Mouse (Mus musculus): ENCODE results near the gene Nrd1.

DNA sequence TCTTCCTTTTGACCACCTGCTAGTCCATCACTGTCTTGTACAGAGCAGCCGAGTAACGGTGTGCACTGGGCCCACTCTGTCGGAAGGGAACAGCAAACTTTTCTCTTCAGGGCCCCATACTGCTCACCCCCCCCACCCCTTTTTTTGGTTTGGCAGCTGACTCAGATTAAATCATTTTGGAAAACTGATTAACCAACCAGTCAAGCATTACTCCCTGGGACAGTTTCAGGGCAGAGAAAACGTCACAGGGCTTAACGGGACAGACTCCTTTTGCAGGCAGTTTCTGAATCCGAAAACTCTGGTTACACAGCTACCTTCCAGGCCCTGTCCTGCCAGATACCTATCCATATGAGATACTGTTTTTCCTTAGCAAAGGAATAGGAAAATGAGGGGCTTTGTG lies 64.5 kb downstream of the Nrd1 start:
- TF ChIP-seq TBP (IDR thresholded peaks at IDR 0.05; ENCODE audit: low read depth, low read length) (no peak), TAL1 (IDR thresholded peaks at IDR 0.05; ENCODE audit: low read length) (no peak), POLR2A (IDR thresholded peaks at IDR 0.05; ENCODE audit: control insufficient read depth in 1 of 2, insufficient read depth in 1 of 2, low read depth in 1 of 2, low read length in 2 of 2, poor library complexity in 1 of 2) (no peak), RAD21 (IDR thresholded peaks at IDR 0.05; ENCODE audit: low read depth, low read length) (no peak), EP300 (IDR thresholded peaks at IDR 0.05; ENCODE audit: low read depth in 1 of 2, low read length in 2 of 2) (no peak), GATA1 (IDR thresholded peaks at IDR 0.05; ENCODE audit: low read depth, low read length) (no peak), USF1 (IDR thresholded peaks at IDR 0.05; ENCODE audit: low read depth, low read length) (no peak), CHD2 (IDR thresholded peaks at IDR 0.05; ENCODE audit: low read length) (no peak), MYC (IDR thresholded peaks at IDR 0.05; ENCODE audit: low read depth, low read length) (no peak)

Measured in MEL (cell line).